Mouse (Mus musculus): ENCODE results near the gene Mrpl43. TPM values are rescaled to one million over a fixed set of nuclear protein-coding genes. Genes with fewer than 3 reads are reported as not detected.

The Mrpl43 gene
- polyA plus RNA-seq, 1 experiment, result 31.1 TPM

DNA sequence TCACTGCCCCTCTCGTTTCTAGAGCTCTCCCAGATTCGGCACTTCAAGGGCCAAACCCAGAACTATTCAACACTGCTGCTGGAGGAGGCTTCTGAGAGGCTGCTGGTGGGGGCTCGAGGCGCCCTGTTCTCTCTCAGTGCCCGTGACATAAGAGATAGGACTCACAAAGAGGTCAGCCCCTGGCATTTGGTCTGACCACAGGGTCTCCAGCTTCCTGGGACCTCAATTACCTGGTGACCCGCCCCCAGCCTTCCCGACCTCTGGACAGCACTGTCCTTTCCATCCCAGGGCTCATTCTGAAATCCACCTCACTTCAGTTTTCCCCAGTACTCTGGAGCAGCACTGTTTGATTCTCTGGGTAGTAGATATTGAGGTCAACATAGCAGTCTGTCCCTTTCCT lies 13.5 kb downstream of the Mrpl43 start:
- TF ChIP-seq POLR2A (IDR thresholded peaks at IDR 0.05; ENCODE audit: low read depth, low read length) (no peak), CTCF (IDR thresholded peaks at IDR 0.05; ENCODE audit: borderline replicate concordance, insufficient read depth, low read length) (no peak)
- H3K27ac ChIP-seq (ENCODE audit: insufficient read depth, low read length), result no peak overlapping the region
- no peak overlapping the region for H3K4me3 ChIP-seq (ENCODE audit: insufficient read depth, low read length)
- H3K4me1 ChIP-seq (ENCODE audit: control insufficient read depth, insufficient read depth, low read length), result 0 out of 2 replicates have a peak, but pooled peaks cover 4% of the 10 kb centered on the region

DNA sequence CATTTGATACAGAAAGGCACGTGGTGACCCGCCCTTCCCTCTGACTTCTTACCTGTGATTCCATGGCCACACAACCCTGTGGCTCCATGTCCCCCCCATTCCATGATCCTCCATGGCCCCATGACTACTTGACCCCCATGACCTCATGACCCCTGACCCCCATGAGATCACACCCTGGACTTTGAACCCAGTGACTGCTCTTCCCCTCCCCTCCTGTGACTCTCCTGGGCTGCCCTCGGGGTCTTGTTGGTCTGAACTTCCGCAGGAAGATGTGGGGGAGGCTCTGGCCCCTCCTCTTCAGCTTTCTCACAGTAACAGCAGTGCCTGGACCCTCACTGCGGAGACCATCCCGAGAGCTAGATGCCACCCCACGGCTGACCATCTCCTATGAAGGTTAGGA lies 14.0 kb downstream of the Mrpl43 start:
- 0 out of 2 replicates have a peak, but pooled peaks cover 4% of the 10 kb centered on the region for H3K4me1 ChIP-seq (ENCODE audit: control insufficient read depth, insufficient read depth, low read length)
- no peak overlapping the region for H3K4me3 ChIP-seq (ENCODE audit: insufficient read depth, low read length)
- no peak overlapping the region for H3K27ac ChIP-seq (ENCODE audit: insufficient read depth, low read length)
- TF ChIP-seq POLR2A (IDR thresholded peaks at IDR 0.05; ENCODE audit: low read depth, low read length), result no peak
- no peak for TF ChIP-seq CTCF (IDR thresholded peaks at IDR 0.05; ENCODE audit: borderline replicate concordance, insufficient read depth, low read length)

DNA sequence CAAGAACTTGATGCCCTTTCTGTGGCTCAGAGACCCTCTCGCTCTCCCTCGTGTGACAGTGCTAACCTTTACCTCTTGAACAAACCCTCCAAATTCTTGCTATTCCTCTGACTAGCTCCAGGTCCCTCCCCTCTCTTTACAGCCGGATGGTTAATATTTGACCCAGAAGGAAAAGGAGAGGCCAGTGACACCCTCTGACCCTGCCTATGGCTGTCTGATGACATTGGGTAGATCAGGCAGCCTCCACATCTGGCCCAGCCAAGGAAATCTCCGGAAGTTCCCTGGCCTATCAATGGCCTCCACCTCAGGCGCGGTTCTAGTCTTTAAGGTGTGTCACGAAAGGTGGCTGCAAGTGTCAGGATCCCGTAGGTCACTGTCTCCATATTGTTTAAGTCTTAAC lies 15.2 kb downstream of the Mrpl43 start:
- Histone ChIP-seq H3K4me3 (ENCODE audit: insufficient read depth, low read length) (no peak overlapping the region), H3K27ac (ENCODE audit: insufficient read depth, low read length) (no peak overlapping the region), H3K4me1 (ENCODE audit: control insufficient read depth, insufficient read depth, low read length) (0 out of 2 replicates have a peak, but pooled peaks cover 4% of the 10 kb centered on the region)
- TF ChIP-seq POLR2A (IDR thresholded peaks at IDR 0.05; ENCODE audit: low read depth, low read length) (no peak), CTCF (IDR thresholded peaks at IDR 0.05; ENCODE audit: borderline replicate concordance, insufficient read depth, low read length) (no peak)

DNA sequence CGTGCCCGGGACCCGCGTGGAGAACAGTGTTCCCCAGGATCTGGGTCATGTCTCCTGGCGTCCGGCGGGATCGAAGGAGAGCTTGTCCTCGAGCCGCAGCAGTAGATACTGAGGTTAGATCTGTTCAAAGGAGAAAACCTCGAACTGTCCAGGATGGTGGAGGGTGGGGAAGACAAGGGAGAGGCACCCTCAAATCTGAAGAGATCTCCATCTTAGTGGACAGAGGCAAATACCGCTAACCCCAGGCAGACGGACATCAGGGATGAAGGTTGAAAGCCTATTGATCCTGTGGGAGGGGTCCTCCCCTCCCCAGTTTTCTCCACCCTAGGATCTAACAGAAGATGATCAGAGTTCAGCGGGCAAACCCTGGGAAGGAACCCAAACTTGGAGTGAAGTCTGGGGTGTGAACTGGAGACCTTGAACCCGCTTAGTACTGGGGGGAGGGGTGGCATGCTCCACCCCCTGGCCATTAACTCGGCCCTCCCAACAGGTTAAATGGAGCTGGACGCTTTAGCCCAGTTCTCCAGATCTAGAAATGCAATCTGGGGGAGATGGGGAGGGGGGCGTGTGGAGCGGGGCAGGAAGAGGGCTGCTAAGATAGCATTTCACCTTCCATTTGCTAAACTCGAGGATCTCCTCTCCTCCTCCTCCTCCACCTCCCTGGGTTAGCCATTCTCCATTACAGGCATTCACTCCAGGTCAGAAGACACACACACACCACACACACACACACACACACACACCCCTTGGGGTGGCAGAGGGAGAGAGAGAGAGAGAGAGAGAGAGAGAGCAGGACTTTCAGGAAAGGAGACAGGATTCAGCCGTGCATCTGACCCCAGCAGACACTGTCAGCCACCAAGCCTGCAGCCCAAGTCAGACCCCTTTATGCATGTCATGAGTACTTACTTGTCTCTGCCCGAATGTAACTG lies 16.4 kb downstream of the Mrpl43 start:
- no peak for TF ChIP-seq CTCF (IDR thresholded peaks at IDR 0.05; ENCODE audit: borderline replicate concordance, insufficient read depth, low read length)
- no peak for TF ChIP-seq POLR2A (IDR thresholded peaks at IDR 0.05; ENCODE audit: low read depth, low read length)
- H3K4me3 ChIP-seq (ENCODE audit: insufficient read depth, low read length), result peak overlapping the region; percentile 54
- 0 out of 2 replicates have a peak, but pooled peaks cover 4% of the 10 kb centered on the region for H3K4me1 ChIP-seq (ENCODE audit: control insufficient read depth, insufficient read depth, low read length)
- H3K27ac ChIP-seq (ENCODE audit: insufficient read depth, low read length), result no peak overlapping the region

DNA sequence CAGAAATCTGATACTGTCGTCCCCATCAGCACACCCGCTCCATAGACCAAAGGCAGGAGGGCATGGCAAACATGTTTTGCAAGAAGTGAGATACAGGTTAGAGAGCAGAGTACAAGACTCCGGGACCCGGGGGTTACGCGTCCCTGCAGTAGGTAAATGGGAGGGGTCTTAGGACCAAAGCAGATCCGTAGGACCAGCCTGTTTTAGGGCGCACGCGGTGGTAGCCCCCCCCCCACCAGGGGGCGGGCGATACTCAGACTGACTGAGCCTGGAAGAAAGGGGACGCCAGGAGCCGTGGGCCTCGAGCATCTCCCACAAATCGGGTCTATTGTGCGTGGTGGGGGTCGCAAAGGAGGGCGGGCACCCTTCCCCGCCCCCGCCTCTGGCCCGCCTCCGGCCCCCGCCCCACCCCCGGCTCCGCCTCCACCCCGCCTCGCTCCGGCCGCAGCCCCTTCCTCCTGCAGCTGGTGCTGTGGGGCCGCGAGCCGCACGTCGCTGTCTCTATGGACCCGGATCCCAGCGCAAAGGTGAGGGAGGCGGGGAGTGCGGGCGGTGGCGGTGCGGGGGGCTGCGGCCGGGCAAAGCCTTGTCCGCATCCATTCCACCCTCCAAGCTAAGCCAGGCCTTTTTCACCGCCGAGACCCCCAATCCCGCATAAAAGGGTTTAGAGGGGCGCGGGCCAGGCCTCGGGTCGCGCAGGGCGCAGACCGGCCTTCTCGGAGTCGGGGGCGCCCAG lies 17.2 kb downstream of the Mrpl43 start, which contains the start of gene Sema4g:
Gene Sema4g, plus strand, starts transcription at position 271 of the 736 bp plus-strand sequence.
- H3K4me3 ChIP-seq (ENCODE audit: insufficient read depth, low read length), result peak within 1 kb of the TSS; percentile 54
- TF ChIP-seq CTCF (IDR thresholded peaks at IDR 0.05; ENCODE audit: borderline replicate concordance, insufficient read depth, low read length), result no peak
- TF ChIP-seq POLR2A (IDR thresholded peaks at IDR 0.05; ENCODE audit: low read depth, low read length), result peak; percentile 32; the same call in 1 of the 2 replicates
- no peak within 1 kb of the TSS for H3K27ac ChIP-seq (ENCODE audit: insufficient read depth, low read length)
- 0 out of 2 replicates have a peak, but pooled peaks cover 4% of the 10 kb centered on the region for H3K4me1 ChIP-seq (ENCODE audit: control insufficient read depth, insufficient read depth, low read length)

DNA sequence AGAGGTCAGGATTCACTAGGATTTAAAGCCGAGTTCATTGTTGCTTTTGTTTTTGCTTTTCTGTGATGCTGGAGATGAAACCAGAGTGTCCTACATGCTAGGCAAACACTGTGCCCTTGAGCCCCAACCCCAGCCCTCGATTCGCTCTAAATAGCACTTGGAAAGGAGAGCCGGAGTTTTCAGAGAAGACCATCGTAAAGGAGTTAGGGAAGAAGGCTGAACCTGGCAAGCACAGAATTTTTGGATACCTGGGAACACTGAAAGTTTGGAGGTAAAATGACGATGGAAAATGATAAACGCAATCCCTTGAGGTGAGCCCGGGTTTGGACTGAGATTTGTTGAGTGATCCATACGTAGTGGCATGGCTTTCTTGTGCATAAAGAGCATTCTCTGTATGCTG lies 17.9 kb downstream of the Mrpl43 start:
- Histone ChIP-seq H3K27ac (ENCODE audit: insufficient read depth, low read length) (no peak overlapping the region), H3K4me3 (ENCODE audit: insufficient read depth, low read length) (no peak overlapping the region), H3K4me1 (ENCODE audit: control insufficient read depth, insufficient read depth, low read length) (0 out of 2 replicates have a peak, but pooled peaks cover 4% of the 10 kb centered on the region)
- TF ChIP-seq CTCF (IDR thresholded peaks at IDR 0.05; ENCODE audit: borderline replicate concordance, insufficient read depth, low read length) (no peak), POLR2A (IDR thresholded peaks at IDR 0.05; ENCODE audit: low read depth, low read length) (no peak)

DNA sequence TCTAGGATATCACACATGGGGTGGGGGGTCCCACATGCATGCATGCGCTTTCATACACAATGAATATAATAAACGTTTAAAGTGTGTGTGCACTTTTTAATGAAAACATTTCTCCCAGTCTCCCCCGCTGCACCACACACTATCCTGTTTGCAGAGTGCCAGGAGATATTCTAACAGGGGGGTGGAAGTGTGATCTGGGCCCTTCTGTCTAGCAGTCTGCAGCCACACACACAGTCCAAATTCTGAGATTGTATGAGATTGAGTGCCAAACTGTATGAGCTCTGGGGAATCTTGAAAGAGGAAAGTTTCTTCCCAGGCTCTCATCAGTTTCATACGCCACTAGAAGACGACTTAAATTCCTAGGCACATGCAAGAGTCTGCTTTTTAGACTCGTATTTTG lies 18.4 kb downstream of the Mrpl43 start:
- H3K27ac ChIP-seq (ENCODE audit: insufficient read depth, low read length), result no peak overlapping the region
- no peak for TF ChIP-seq CTCF (IDR thresholded peaks at IDR 0.05; ENCODE audit: borderline replicate concordance, insufficient read depth, low read length)
- TF ChIP-seq POLR2A (IDR thresholded peaks at IDR 0.05; ENCODE audit: low read depth, low read length), result no peak
- H3K4me1 ChIP-seq (ENCODE audit: control insufficient read depth, insufficient read depth, low read length), result 0 out of 2 replicates have a peak, but pooled peaks cover 4% of the 10 kb centered on the region
- no peak overlapping the region for H3K4me3 ChIP-seq (ENCODE audit: insufficient read depth, low read length)

DNA sequence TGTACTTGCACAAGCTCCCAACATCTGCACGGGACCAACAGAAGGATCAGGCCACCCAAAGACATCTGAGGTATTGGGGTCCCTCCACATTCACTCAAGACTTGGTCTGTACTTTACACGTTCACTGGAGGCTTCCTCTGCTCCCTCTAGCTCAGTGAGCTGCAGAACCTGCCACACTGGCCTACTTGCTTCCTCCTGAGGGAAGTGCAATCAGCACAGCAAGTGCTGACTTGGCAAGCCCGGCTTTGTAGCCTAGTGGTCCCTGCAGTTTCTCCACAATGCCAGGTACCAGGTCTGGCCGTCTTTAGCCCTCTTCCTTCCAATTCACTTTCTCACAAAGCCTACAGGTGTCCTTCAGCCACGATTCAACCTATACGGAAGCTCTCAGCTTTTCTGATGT lies 19.2 kb downstream of the Mrpl43 start:
- TF ChIP-seq POLR2A (IDR thresholded peaks at IDR 0.05; ENCODE audit: low read depth, low read length) (no peak), CTCF (IDR thresholded peaks at IDR 0.05; ENCODE audit: borderline replicate concordance, insufficient read depth, low read length) (no peak)
- Histone ChIP-seq H3K4me3 (ENCODE audit: insufficient read depth, low read length) (no peak overlapping the region), H3K27ac (ENCODE audit: insufficient read depth, low read length) (no peak overlapping the region), H3K4me1 (ENCODE audit: control insufficient read depth, insufficient read depth, low read length) (0 out of 2 replicates have a peak, but pooled peaks cover 4% of the 10 kb centered on the region)

DNA sequence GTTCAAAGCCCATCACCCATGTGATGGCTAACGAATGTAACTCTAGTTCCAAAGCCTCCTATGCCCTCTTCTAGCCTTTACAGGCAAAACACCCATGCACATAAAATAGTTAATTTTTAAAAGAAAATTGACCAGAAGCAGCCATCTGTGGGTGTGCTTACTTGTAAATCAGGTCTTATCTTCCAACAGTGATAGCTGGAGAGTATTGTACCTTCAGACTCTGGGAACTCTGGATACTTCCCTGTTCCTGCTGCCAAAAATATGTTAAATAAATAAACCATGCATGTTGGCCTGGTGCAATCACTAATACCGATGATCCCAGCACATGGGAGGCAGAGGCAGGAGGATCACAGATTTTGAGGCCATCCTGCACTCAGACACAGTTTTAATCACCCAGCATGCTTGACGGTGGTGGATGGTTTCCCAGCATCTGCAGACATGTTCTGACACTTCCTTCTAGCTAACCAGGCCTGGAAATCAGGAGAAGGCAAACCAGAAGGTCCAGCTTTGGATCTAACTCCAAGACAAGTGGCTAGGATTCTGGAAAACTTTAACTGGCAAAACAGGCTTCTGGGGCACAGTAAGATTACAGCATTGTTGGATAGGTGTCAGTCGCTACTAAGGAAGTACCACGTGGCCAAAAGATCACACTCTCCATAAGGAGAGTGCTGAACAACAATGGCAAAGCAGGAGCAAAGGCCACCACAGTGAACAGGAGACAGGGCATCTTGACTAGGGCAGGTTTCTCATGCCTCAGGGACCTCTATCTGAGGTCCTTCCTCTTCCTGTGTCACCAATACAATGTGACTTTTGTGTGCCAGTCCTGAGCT lies 20.9 kb downstream of the Mrpl43 start:
- H3K4me3 ChIP-seq (ENCODE audit: insufficient read depth, low read length), result no peak overlapping the region
- no peak for TF ChIP-seq CTCF (IDR thresholded peaks at IDR 0.05; ENCODE audit: borderline replicate concordance, insufficient read depth, low read length)
- H3K4me1 ChIP-seq (ENCODE audit: control insufficient read depth, insufficient read depth, low read length), result 0 out of 2 replicates have a peak, but pooled peaks cover 4% of the 10 kb centered on the region
- no peak overlapping the region for H3K27ac ChIP-seq (ENCODE audit: insufficient read depth, low read length)

All from embryonic fibroblast, embryonic 13.5 days (primary cell).